Mouse (Mus musculus) layer of hippocampus, adult 2 months (tissue): ENCODE results near the gene Zfp846. TPM values are rescaled to one million over a fixed set of nuclear protein-coding genes. Genes with fewer than 3 reads are reported as not detected.
"Not testable (repeated sequence)": the region's sequence is repeated elsewhere in the genome, so short reads cannot be mapped to it uniquely, and the experiment has no call there.

Experiments
- DNase-seq, 2 experiments: peaks; one replicate each; pipeline ENCODE4 v3.0.0; 2022; ENCODE audit warnings: low spot score in 2 of 2
- H3K27ac ChIP-seq: fragments of 200-600 bp; 2 replicates; pipeline ENCODE4 v1.8.1; 2022
- H3K4me3 ChIP-seq: fragments of 200-600 bp; 2 replicates; pipeline ENCODE4 v1.8.1; 2022; ENCODE audit warnings: mild to moderate bottlenecking
- CTCF ChIP-seq: fragments of 200-600 bp; conservative IDR thresholded peaks from 2 replicates; pipeline ENCODE4 v1.8.1; 2022; ENCODE audit warnings: antibody characterized with exemption, mild to moderate bottlenecking, moderate library complexity
- total RNA-seq, 2 experiments: library from RNA; stranded (reverse); gene quantifications; 2 replicates each; pipeline ENCODE4 v1.2.3; 2021

The Zfp846 gene
- total RNA-seq, 2 experiments from 2014 or later = 19.8 to 22.9 TPM

- Histone ChIP-seq H3K27ac (no peak overlapping the region), H3K4me3 (no peak overlapping the region)
- DNase-seq = no peak
- no peak for TF ChIP-seq CTCF
These were observed 20.2 kb downstream of the Zfp846 start for GRCm38 (mm10) chr9:20601270-20601669.

GRCm38 (mm10) chr9:20606269-20606668, 25.2 kb downstream of the Zfp846 start:
- Histone ChIP-seq H3K27ac (no peak overlapping the region), H3K4me3 (no peak overlapping the region)
- no peak for TF ChIP-seq CTCF
- DNase-seq = no peak

- Histone ChIP-seq H3K27ac (peak overlapping the region; percentile 99), H3K4me3 (peak overlapping the region; percentile 81)
- no peak for TF ChIP-seq CTCF
- peak; percentile 77 to 78 for DNase-seq
These were observed 26.2 kb downstream of the Zfp846 start for GRCm38 (mm10) chr9:20607100-20607974.

- Histone ChIP-seq H3K27ac (no peak overlapping the region), H3K4me3 (no peak overlapping the region)
- DNase-seq = no peak
- peak; percentile 31 for TF ChIP-seq CTCF
These were observed 28.9 kb downstream of the Zfp846 start for GRCm38 (mm10) chr9:20609831-20610464.

- no peak for TF ChIP-seq CTCF
- H3K27ac ChIP-seq = no peak overlapping the region
These were observed 30.9 kb downstream of the Zfp846 start for GRCm38 (mm10) chr9:20611976-20612375.

GRCm38 (mm10) chr9:20616685-20617084, 35.6 kb downstream of the Zfp846 start:
- TF ChIP-seq CTCF = no peak
- H3K27ac ChIP-seq = no peak overlapping the region
- DNase-seq = peak in 1 of 2 experiments; percentile 1
- no peak overlapping the region for H3K4me3 ChIP-seq

More at GRCm38 (mm10) chr9:20611976-20612375, 30.9 kb downstream of the Zfp846 start:
- DNase-seq = no peak
- H3K4me3 ChIP-seq = no peak overlapping the region

GRCm38 (mm10) chr9:20631332-20631731, 50.2 kb downstream of the Zfp846 start:
- H3K4me3 ChIP-seq = no peak overlapping the region
- TF ChIP-seq CTCF = no peak
- no peak for DNase-seq
- H3K27ac ChIP-seq = no peak overlapping the region

GRCm38 (mm10) chr9:20635676-20636075, 54.6 kb downstream of the Zfp846 start:
- not testable (repeated sequence) for DNase-seq, H3K4me3 ChIP-seq, H3K27ac ChIP-seq

- TF ChIP-seq CTCF = no peak
- no peak overlapping the region for H3K4me3 ChIP-seq
- no peak for DNase-seq
- H3K27ac ChIP-seq = no peak overlapping the region
These were observed 55.2 kb downstream of the Zfp846 start for GRCm38 (mm10) chr9:20636256-20636655.

- no peak for TF ChIP-seq CTCF
- no peak overlapping the region for H3K4me3 ChIP-seq
- DNase-seq = peak in 1 of 2 experiments; percentile 5
- no peak overlapping the region for H3K27ac ChIP-seq
These were observed 55.7 kb downstream of the Zfp846 start for GRCm38 (mm10) chr9:20636790-20637189.

- H3K4me3 ChIP-seq = no peak overlapping the region
- H3K27ac ChIP-seq = no peak overlapping the region
- no peak for TF ChIP-seq CTCF
- peak in 1 of 2 experiments; percentile 11 for DNase-seq
These were observed 57.5 kb downstream of the Zfp846 start for GRCm38 (mm10) chr9:20638552-20638951.

- TF ChIP-seq CTCF = no peak
- no peak overlapping the region for H3K4me3 ChIP-seq
- no peak overlapping the region for H3K27ac ChIP-seq
- DNase-seq = no peak
These were observed 58.4 kb downstream of the Zfp846 start for GRCm38 (mm10) chr9:20639486-20639885.

- DNase-seq = no peak
- TF ChIP-seq CTCF = no peak
- H3K4me3 ChIP-seq = peak overlapping the region; percentile 94
- no peak overlapping the region for H3K27ac ChIP-seq
These were observed 60.4 kb downstream of the Zfp846 start for GRCm38 (mm10) chr9:20641501-20641900.
